Mouse (Mus musculus): ENCODE results near the gene Bcas3.

Bcas3 gene

DNA sequence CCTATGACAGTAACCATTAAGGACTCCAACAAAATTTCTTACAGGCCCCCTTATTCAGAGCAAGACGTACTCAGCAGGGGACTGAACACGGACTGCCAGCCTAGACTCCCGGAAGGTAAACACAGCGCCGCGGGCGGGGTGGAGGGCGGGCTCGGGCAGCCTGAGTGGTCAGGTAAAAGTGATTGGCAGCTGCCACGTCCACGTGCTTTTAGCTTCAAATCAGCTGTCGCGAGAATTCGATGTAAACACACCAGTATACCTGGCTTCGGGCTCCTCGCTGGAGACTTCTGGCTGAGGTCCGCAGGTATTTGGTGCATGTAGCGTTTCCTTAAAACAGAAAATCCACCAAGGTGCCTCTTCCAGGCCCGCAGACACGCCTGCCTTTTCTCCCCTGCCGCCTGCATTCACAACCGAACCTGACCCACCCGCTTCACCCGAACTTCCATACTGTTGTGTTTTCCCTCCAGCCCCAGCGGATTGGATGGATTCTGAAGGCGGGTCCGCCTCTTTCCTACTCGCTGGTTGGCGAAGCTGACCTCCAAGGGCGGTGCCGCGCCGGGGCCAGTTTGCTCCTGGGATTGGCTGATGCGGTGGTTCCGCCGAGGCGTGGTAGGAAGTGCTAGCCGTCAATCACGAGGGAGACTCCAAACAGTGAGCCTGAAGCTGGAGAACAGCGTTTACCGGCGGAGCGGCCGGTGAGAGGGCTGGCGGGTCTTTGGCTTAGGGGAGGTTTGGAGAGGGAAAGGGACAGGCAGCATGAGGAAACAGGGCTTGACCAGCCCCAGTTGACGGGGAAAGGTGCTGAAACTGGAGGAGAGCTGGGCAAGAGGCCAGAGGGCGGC is at the start of gene Bcas3:
Bcas3 (plus strand) TSS at position 629 of the 842 bp plus-strand sequence.
- DNase-seq (ENCODE audit: low spot score in 2 of 2), result peak; percentile 98 to 99

DNA sequence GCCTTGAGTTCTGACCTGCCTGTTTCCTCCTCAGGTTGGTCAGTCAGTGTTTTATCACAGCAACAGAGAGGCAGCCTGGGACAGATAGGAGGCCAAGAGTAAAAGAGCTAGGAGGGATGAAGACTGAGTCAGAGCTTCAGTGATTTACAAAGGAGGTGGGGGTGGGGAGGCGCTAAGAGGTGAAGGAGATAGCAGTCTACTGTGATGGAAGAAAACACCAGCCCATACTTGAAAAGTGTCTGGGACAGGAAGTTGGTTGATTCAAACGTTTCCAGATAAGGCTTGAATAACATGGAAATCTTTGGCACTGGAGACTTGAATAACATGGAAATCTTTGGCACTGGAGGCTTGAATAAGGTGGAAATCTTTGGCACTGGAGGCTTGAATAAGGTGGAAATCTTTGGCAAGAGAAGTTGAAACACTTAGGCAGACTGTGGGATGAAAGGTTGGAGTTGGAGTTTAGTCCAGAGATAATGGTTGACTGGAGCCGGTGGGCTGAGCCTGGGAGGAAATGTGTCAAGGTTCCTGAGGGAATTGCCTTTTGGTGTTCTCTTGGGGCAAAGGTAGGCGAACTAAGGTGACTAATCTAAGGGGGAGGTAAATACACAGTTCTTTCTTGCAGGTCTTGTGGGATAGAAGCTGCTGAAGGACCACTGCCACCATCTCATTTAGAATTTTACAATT is 46.2 kb upstream of the Bcas3 start:
- DNase-seq (ENCODE audit: low spot score in 2 of 2), result no peak

DNA sequence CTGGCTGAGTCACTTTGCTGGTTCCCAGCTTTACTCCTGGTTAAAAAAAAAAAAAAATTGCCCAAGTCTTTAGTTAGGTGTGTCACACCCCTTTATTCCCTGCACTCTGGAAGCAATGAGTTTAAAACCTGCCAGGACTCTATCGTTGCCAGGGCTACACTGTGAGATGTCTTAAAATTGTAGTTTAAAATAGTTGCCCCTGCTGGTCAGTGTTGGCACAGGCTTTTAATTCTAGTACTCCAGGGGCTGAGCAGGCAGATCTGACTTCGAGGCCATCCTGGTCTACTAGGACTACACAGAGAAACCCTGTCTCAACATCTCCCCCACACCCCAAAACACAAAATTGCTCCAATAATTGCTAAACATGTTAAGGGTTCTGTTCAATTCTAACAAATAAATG is 44.2 kb upstream of the Bcas3 start:
- no peak for DNase-seq (ENCODE audit: low spot score in 2 of 2)

DNA sequence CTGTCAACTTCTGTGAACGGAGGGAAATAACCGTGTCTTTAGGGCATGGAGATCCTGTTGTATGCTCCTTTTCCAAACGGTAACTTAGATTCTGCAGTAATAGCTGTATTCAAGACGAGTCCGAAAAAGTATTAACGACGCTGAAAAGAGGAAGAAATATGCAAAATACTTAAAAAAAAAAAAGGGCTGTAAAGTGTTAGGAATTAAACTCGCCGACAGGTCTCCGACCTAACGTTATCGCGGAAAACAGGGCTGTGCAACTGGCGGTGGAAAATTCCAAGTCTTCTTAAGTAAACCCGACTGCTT is 42.6 kb upstream of the Bcas3 start:
- DNase-seq (ENCODE audit: low spot score in 2 of 2), result no peak

DNA sequence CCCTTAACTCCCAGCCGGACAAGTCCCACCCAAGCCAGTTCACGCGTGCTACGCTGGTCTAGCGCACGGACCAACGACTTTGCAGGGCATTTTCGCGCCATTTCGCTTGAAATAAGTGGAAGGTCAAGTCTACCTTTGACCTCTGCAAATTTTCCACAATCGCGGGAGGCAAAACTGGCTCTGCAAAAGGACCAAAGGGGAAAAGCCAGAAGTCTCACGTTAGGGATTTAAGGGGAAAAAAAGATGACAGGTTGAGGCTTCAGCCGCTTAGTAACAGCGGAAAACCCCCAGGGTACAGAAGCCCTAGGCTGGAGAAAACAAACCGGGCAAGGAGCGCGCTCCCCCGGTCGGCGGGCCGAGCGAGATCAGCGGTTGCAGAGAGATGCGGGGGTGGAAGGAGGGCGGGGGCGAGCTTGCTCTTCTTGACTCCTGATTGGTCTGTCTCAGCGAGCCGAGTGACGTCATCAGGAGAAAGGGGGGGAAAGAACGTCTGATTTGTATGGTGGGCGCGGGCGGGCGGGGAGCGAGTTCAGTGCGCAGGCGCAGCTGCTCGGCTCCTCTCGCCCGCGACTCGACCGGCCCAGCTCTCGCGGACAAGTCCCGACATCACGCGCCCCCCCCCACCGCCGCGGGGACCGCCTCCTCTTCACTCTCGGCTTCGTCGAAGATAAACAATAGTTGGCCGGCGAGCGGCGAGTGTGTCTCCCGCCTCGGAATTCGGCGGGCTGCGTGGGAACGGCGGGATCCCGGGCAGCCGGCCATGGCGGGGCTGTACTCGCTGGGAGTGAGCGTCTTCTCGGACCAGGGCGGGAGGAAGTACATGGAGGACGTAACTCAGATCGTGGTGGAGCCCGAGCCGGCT is 42.0 kb upstream of the Bcas3 start, which contains the start of gene Ppm1d:
Ppm1d (plus strand) TSS at position 532 of the 862 bp plus-strand sequence.
- DNase-seq (ENCODE audit: low spot score in 2 of 2), result peak; percentile 98 to 99

DNA sequence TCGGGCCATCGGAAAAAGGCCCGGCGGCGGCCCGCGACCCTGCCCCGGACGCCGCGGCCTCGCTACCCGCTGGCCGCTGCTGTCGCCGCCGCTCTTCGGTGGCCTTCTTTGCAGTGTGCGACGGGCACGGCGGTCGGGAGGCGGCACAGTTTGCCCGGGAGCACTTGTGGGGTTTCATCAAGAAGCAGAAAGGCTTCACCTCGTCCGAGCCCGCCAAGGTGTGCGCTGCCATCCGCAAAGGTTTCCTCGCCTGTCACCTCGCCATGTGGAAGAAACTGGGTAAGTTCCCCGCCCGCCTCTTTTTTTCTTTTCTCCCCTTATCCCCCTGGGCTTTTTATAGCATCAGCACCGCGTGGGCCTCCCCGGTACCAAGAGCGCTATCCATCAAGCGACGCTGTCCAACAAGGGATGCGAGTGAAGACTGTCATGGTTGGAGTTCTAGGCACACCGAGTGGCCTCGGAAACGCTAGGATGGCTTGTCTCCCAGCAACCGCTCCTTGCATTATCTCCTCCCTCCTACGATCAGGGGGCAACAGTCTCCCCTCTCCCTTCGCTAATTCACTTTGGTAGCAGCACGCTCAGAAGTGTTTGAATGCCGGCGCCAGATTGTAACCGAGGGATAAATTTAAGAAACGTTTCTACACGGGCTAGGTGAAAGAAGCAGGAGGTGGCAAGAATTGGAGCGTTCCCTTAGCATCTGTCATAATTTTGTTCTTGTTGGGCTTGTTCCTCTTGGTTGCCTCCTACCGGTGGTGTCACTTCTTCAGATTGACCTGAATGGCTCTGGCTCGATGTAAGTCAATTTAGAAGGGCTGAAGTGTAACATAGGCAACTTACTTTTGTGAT is 41.1 kb upstream of the Bcas3 start:
- peak; percentile 55 to 76 for DNase-seq (ENCODE audit: low spot score in 2 of 2)

DNA sequence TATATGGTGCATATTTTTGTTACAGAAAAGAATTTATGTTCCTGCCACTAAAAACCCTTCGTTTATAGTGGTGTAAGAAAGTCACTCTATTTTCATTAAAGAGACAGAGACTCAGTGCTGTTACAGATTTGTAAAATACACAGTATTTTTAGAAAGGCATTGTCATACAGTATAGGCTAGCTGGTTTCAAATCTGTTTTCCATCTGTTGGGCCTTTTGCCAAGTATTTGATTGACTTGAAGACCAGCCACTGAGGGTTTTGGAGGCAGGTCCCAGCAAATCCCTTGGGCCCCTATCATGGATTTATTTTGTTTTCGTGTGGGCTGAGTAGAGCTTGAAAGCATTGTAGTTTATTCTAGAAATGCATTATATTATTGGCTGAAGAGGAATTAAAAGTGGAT is 40.1 kb upstream of the Bcas3 start:
- DNase-seq (ENCODE audit: low spot score in 2 of 2), result peak in 1 of 2 experiments; percentile 15

DNA sequence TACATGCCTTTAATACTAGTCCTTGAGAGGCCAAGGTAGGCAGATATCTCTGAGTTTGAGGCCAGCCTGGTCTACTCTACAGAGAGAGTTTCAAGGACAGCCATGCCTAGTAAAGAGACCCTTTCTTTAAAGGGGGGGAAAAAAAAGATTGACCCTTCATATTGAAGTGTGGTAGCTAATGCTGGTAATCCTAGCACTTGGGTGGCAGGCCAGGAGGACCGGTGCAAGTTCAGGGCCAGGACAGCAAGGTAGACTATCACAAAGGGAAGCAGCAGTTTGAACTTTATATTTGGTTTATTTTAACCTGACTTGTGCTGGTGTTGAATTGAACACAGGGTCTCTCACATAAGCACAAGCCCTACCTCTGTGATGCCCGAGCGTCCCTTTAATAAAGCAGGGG is 39.6 kb upstream of the Bcas3 start:
- no peak for DNase-seq (ENCODE audit: low spot score in 2 of 2)

DNA sequence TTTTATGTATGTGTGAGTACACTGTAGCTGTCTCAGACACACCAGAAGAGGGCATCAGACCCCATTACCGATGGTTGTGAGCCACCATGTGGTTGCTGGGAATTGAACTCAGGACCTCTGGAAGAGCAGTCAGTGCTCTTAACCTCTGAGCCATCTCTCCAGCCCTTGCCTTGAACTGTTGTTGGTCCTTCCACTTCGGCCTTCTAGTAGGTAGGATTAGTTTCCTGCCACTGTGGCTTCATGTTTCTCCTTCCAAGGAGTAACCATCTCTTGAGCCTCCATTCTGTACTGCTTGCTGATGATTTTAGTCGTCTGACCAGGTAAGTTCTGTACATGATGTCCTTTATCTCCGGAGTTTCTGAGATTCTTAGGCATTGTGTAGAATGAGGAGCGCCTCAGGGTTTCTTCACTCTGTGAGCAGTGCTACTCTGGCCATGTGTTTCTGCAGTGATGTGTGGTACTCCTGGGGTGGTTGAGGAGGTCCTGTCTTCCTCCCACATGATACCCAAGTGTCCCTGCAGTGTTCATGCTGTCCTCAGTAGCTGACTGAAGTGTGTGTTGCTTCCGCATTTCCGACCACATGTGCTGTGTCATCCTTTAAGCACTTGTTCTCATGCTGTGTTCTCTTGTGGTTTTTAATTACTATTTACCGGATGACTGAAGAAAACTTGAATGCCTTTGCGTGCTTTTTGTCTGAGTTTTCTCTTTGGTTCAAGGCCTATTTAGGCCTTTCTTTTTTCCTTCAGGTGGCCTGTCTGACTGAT is 29.2 kb upstream of the Bcas3 start:
- no peak for DNase-seq (ENCODE audit: low spot score in 2 of 2)

DNA sequence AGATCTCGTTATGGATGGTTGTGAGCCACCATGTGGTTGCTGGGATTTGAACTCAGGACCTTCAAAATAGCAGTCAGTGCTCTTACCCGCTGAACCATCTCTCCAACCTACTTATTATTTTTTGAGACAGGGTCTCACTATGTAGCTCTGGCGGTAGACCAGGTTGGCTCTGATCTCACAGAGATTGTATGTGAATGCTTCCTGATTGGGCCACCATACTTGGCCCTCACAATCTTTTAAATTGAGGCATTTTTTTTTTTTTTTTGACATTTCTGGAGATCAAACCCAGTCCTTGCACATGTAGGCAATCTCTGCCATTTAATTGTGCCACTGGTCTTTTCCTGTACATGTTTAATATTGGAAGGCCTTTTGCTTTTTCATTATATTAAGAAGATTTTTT is 24.2 kb upstream of the Bcas3 start:
- no peak for DNase-seq (ENCODE audit: low spot score in 2 of 2)

DNA sequence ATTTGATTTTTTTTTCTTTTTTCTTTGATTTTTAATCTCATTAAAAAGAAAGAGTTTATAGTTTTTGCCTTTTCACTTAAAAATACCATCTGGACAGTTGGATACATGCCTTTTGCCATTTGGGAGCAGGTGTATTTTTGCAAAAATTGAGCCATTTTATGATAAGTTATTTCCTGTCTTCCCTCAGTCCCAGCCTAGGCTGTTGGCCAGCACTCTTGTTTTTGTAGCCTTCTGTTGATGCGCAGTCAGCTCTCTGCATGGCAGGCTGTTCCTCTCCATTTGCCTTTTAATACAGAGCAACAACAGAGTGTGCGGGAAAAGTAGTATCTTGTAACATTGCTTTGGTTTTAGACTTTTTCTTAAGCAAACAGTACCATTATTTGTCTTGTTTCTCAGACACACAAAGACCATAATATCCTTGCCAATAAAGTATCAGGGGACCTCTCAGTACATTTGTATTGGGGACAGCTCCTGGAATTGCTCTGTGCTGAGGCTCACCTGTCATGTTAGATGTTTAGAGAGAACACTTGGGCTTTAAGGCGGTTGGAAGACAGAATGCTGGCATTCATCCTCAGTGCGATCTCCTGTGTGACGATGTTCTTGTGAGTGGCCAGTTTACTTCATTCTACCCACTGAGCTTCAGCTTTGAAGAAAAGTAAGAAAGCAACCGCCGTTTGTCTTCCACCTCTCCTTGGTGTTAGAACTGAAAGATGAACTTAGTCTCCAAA is 23.6 kb upstream of the Bcas3 start:
- DNase-seq (ENCODE audit: low spot score in 2 of 2), result no peak

DNA sequence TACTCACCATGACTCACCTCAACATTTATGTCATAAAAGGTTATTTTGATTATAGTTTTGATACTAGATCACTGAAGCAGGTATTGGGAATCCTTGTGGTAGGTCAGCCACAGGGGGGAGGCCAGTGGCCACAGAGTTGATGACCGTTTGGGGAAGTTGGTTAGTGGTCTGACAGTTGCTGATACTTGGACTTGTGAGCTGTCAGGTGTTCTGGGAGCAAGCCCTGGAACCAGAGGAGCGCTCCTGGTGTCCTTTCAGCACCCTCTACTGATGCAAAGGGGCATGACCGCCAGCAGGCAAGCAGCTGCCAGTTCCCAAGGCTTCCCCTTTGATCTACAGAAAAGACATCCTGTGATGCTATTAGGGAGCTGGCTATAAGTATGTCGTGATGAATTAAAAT is 18.2 kb upstream of the Bcas3 start:
- peak; percentile 34 to 72 for DNase-seq (ENCODE audit: low spot score in 2 of 2)

DNA sequence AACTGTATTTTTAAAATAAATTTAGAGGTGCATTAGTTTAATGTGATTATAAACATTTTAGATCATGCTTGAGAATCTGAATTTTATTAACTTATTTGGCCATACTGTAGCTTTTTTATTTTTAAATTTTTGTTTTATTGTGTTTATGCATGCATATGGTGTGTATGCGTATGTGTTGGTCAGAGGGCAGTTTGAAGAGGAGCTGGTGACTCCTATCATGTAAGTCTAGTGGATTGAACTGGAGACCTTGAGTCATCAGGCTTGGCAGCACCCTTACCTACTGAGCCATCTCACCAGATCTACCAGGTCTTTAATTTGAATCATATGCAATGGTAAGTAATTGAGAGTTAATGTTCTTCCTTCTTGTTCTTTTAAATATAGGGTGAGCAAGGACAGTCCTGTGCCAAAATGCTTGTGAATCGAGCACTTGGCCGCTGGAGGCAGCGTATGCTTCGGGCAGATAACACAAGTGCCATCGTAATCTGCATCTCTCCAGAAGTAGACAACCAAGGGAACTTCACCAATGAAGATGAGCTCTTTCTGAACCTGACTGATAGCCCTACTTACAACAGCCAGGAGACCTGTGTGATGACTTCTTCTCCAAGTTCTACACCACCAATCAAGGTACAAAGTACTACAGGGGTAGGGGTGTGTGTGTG is 13.7 kb upstream of the Bcas3 start:
- DNase-seq (ENCODE audit: low spot score in 2 of 2), result peak; percentile 73

DNA sequence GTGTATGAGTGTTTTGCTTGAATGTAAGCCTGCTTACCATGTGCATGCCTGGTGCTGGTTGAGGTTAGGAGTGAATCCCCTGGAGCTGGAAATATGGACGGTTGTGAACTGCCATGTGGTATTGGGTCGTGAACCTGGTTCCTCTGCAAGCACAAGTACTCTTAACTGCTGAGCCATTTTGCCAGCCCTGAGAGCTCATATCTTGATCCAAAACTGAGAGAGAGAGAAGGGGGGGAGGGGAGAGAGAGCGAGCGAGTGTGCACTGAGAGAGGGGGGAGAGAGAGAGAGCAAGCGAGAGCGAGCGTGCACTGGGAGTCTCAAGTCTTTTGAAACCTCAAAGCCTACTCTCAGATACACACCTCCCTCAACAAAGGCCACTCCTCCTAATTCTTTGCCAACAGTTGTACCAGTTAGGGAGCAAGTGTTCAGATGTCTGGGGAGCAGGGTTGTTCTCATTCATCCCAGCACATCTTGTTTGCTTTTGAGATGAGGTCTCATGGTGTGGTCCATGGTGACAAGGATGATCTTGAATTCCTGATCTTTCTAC is 12.8 kb upstream of the Bcas3 start:
- peak in 1 of 2 experiments; percentile 17 for DNase-seq (ENCODE audit: low spot score in 2 of 2)

DNA sequence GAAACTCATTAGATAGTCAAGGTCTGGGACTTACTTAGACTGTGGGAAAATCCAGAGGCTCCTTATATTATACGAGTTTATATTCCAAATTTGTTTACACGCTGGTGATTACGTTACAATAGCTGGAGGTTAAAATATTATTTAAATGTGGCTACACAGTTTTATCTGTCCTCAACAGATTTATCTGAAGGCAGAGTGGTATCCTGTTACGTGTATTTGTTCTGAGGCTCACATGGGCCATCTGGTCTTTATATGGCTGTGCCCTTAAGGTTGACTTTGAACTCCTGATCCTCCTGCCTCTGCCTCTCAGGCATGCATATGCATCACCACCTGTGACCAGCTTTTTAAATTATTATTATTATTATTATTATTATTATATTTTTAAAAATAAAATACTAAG is 852 bp downstream of the Bcas3 start:
- no peak for DNase-seq (ENCODE audit: low spot score in 2 of 2)

DNA sequence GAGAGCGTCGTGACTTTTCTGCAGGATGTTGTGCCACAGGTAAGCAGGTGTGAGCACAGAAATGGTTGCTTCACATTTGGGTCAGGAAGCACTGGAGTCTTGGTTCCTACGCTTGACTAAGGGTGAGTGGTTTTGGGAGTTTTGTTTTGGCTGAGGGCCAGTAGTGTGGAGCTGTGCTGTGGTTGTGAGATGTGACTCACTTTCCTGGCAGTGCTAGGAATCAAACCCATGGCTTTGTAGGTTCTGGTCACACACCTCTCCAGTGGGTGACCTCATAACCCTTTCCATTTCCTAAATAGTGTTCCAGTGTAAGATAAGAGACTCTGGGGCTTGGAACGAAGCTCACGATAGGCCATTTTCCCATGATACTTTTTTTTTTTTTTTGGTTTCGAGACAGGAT is 6.7 kb downstream of the Bcas3 start:
- no peak for DNase-seq (ENCODE audit: low spot score in 2 of 2)

DNA sequence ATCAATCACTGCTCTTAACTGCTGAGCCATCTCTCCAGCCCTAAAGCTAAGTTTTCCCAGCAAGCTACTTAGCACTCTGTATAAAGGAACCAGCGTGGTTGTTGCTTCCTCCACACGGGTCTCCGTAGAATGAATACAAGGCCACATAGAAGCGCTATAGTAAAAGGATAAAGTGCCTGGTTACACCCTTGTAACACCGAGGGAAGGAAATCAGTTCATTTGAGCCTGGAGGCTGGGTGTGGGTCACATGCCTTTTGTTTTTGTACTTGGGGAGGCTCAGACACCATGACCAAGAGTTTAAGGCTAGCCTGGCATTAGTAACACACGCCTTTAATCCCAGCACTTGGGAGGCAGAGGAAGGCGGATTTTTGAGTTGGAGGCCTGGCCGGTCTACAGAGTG is 8.7 kb downstream of the Bcas3 start:
- DNase-seq (ENCODE audit: low spot score in 2 of 2), result no peak

DNA sequence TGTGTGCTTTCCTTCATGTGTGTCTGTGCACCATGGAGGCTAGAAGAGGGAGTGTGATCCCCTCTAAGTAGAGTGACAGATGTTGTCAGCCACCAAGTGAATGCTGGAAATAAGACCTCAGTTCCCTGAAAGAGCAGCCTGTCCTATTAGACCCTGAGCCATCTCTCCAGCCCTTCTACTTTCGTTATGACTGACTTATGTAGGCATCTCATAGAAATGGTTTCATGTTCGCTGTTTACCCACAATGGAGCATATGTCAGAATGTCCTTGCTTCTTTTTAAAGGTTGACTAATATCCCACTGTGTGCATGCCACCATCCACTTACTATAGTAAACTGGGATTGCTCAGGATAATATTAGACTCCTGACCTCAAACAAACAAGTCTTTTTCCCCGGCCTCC is 13.2 kb downstream of the Bcas3 start:
- no peak for DNase-seq (ENCODE audit: low spot score in 2 of 2)

DNA sequence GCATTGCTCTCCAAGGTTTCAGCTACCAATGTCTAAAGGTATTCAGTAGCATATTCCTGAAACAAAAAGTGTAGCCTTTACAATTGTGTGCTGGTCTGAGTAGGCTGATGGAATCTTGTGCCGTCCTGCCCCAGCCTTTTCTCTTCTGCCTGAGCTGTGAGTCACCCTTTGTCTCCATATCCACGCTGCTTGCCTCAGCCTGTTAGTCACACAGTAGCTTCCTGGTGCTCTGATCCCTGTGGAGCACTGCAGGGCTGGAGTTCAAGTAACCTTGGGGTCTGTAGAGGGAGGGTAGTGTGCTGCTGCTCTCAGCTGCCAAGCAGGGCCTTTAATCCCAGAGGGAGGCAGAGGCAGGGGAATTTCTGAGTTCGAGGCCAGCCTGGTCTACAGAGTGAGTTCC is 14.9 kb downstream of the Bcas3 start:
- DNase-seq (ENCODE audit: low spot score in 2 of 2), result no peak
